ENCODE assay signal across 8 mouse cellular contexts in genomic region chr17:34398058-34398710, GRCm38 (mm10). TPM values are rescaled to one million over a fixed set of nuclear protein-coding genes. Genes with fewer than 3 reads are reported as not detected.
DNase-seq lines count a peak whose midpoint lies in the region; ATAC-seq and TF ChIP-seq lines count a peak whose summit lies in the region.

No protein-coding gene starts in this region.

- intact Hi-C loops in left cerebral cortex, postnatal 14 days (cut with DNase I) = no loop called here

- peaks cover 8% of the 10 kb centered on the region for H3K4me1 ChIP-seq in erythroblast, embryonic 14.5 days (ENCODE audit: control insufficient read depth)
- H3K4me1 ChIP-seq in midbrain, embryonic 10.5 days = peaks cover 11% of the 10 kb centered on the region
- H3K4me1 ChIP-seq in spleen, adult 2 months (ENCODE audit: control insufficient read depth, insufficient read depth, insufficient read length) = no peaks in the 10 kb centered on the region; the same call in 1 of the 2 replicates

- H3K27me3 ChIP-seq in erythroblast, embryonic 14.5 days (ENCODE audit: control insufficient read depth) = peaks cover 24% of the 10 kb centered on the region
- no peaks in the 10 kb centered on the region; the same call in 1 of the 2 replicates for H3K27me3 ChIP-seq in midbrain, embryonic 10.5 days (ENCODE audit: low read depth, poor library complexity, severe bottlenecking)
- H3K27me3 ChIP-seq in spleen, adult 2 months (ENCODE audit: control insufficient read depth, insufficient read depth, low read length) = no peaks in the 10 kb centered on the region

- peak overlapping the region; percentile 51 for H3K4me3 ChIP-seq in erythroblast, embryonic 14.5 days (replicated peaks)
- peak overlapping the region; percentile 71 for H3K4me3 ChIP-seq in midbrain, embryonic 10.5 days
- H3K4me3 ChIP-seq in spleen, adult 2 months (ENCODE audit: extremely low read depth, insufficient read depth, insufficient read length) = peak overlapping the region; percentile 69; the same call in 1 of the 2 replicates

- peak; percentile 81 for TF ChIP-seq POLR2A in spleen, adult 2 months (IDR thresholded peaks at IDR 0.05; ENCODE audit: low read depth, low read length)

- TF ChIP-seq CTCF in spleen, adult 2 months (IDR thresholded peaks at IDR 0.05; ENCODE audit: extremely low read depth, insufficient read depth, insufficient read length, insufficient replicate concordance) = no peak

- no peak for ATAC-seq in erythroblast, adult 5-6 weeks (replicated peaks; ENCODE audit: low FRiP score, poor library complexity, severe bottlenecking)

- no peaks in the 10 kb centered on the region for H3K36me3 ChIP-seq in erythroblast, embryonic 14.5 days (ENCODE audit: control insufficient read depth)
- H3K36me3 ChIP-seq in midbrain, embryonic 10.5 days = no peaks in the 10 kb centered on the region
- H3K36me3 ChIP-seq in spleen, adult 2 months (ENCODE audit: control insufficient read depth, insufficient read depth, low read length) = no peaks in the 10 kb centered on the region

- peak; percentile 53 for DNase-seq in cerebellum, adult 11-12 months
- peak; percentile 46 to 91 for DNase-seq in frontal cortex, adult 2 months (ENCODE audit: extremely low spot score in 1 of 2, low spot score in 1 of 2)
- DNase-seq in induced T-regulatory cell, adult 2 months (ENCODE audit: low read depth) = peak; percentile 94
- peak; percentile 82 to 95 for DNase-seq in left cerebral cortex, postnatal 14 days (ENCODE audit: low spot score in 2 of 2)
- DNase-seq in midbrain, embryonic 10.5 days (ENCODE audit: low spot score) = no peak
- peak; percentile 70 to 94 for DNase-seq in spleen, adult 2 months (ENCODE audit: low read depth in 1 of 2, low spot score in 2 of 2)

- WGBS in midbrain, embryonic 10.5 days = 21% methylated on average over 9 of the region's 9 CpGs
- WGBS in spleen, adult 2 months = 11% methylated on average over 9 of the region's 9 CpGs

- H3K27ac ChIP-seq in midbrain, embryonic 10.5 days (replicated peaks) = peak overlapping the region; percentile 97
- H3K27ac ChIP-seq in spleen, adult 2 months (ENCODE audit: insufficient read depth, low read length) = peak overlapping the region; percentile 99

- no peaks in the 10 kb centered on the region for H3K9me3 ChIP-seq in erythroblast, embryonic 14.5 days (ENCODE audit: control insufficient read depth, low read length)
- no peaks in the 10 kb centered on the region; the same call in 1 of the 2 replicates for H3K9me3 ChIP-seq in midbrain, embryonic 10.5 days (replicated peaks)

RNA-seq across cellular contexts. Expression of gene BC051142, which starts 0.4 kb away (rescaled TPM):
- not detected in 2 replicates for polyA plus RNA-seq in erythroblast, embryonic 14.5 days (2012)
- not detected in 2 replicates for total RNA-seq in erythroblast, adult 5-6 weeks (2015; ENCODE audit: low replicate concordance)
- total RNA-seq in erythroblast, adult 5-6 weeks (2017; ENCODE audit: low replicate concordance) = not detected in 2 replicates
- polyA plus RNA-seq in frontal cortex, adult 2 months (2012; rRNA removed) = 10.7 and 11.1 TPM in 2 replicates
- 1 to 10 TPM; 4.9 to 5.6 TPM for total RNA-seq in left cerebral cortex, postnatal 14 days (2021)
- 1.8 and 3.1 TPM in 2 replicates for polyA plus RNA-seq in midbrain, embryonic 10.5 days (2016; fragmentation: Nextera tagmentation; extraction: Ambion mirVana)
- polyA plus RNA-seq in spleen, adult 2 months (2012; rRNA removed) = 1.1 and 1.8 TPM in 2 replicates

RNA-seq across cellular contexts. Expression of gene Btnl1, which starts 21.3 kb away (rescaled TPM):
- not detected in 2 replicates for polyA plus RNA-seq in erythroblast, embryonic 14.5 days (2012)
- total RNA-seq in erythroblast, adult 5-6 weeks (2015; ENCODE audit: low replicate concordance) = not detected in 2 replicates
- not detected in 2 replicates for total RNA-seq in erythroblast, adult 5-6 weeks (2017; ENCODE audit: low replicate concordance)
- not detected in 2 replicates for polyA plus RNA-seq in frontal cortex, adult 2 months (2012; rRNA removed)
- not detected for total RNA-seq in left cerebral cortex, postnatal 14 days (2021)
- polyA plus RNA-seq in midbrain, embryonic 10.5 days (2016; fragmentation: Nextera tagmentation; extraction: Ambion mirVana) = not detected in 2 replicates
- 0.35 and 0.56 TPM in 2 replicates for polyA plus RNA-seq in spleen, adult 2 months (2012; rRNA removed)

RNA-seq across cellular contexts. Expression of gene Btnl2, which starts 43.6 kb away (rescaled TPM):
- not detected in 2 replicates for polyA plus RNA-seq in erythroblast, embryonic 14.5 days (2012)
- 0.96 TPM in 1 of 2 replicates, not detected in the other for total RNA-seq in erythroblast, adult 5-6 weeks (2015; ENCODE audit: low replicate concordance)
- total RNA-seq in erythroblast, adult 5-6 weeks (2017; ENCODE audit: low replicate concordance) = 0.09 and 0.42 TPM in 2 replicates
- polyA plus RNA-seq in frontal cortex, adult 2 months (2012; rRNA removed) = 0.06 TPM in 1 of 2 replicates, not detected in the other
- total RNA-seq in left cerebral cortex, postnatal 14 days (2021) = under 1 TPM; 0.62 to 0.91 TPM
- polyA plus RNA-seq in midbrain, embryonic 10.5 days (2016; fragmentation: Nextera tagmentation; extraction: Ambion mirVana) = 0.04 TPM in 1 of 2 replicates, not detected in the other
- polyA plus RNA-seq in spleen, adult 2 months (2012; rRNA removed) = 4.1 and 4.4 TPM in 2 replicates
